Mouse (Mus musculus): ENCODE data around the gene Eif2ak1. TPM values are rescaled to one million over a fixed set of nuclear protein-coding genes. Genes with fewer than 3 reads are reported as not detected.

Gene Eif2ak1
- polyA plus RNA-seq, 1 experiment from 2014 or later: 34.6 TPM

GRCm38 (mm10) chr5:143930656-143931055 lies 113.1 kb downstream of the Eif2ak1 start:
- H3K36me3 ChIP-seq (ENCODE audit: control insufficient read depth, insufficient read depth, low read length): peaks cover 50% of the 10 kb centered on the region
- H3K9ac ChIP-seq (ENCODE audit: low read length): no peak overlapping the region
- WGBS: 97% methylated on average over 12 of the region's 12 CpGs
- ATAC-seq (replicated peaks; ENCODE audit: low FRiP score, low TSS enrichment, low read depth) (no peak), DNase-seq (ENCODE audit: low spot score) (no peak)
- no peak overlapping the region for H3K4me2 ChIP-seq (ENCODE audit: low read length)
- H3K27ac ChIP-seq (ENCODE audit: low read depth): no peak overlapping the region
- H3K4me3 ChIP-seq (ENCODE audit: low read depth, low read length): no peak overlapping the region
- H3K4me1 ChIP-seq (replicated peaks; ENCODE audit: control insufficient read depth, insufficient read depth, low read length): no peaks in the 10 kb centered on the region
- no peaks in the 10 kb centered on the region for H3K27me3 ChIP-seq (replicated peaks; ENCODE audit: control insufficient read depth, insufficient read depth, low read length)
- H3K9me3 ChIP-seq (ENCODE audit: control insufficient read depth, low read length): no peaks in the 10 kb centered on the region

GRCm38 (mm10) chr5:143931863-143932580 lies 114.4 kb downstream of the Eif2ak1 start:
- no peaks in the 10 kb centered on the region for H3K9me3 ChIP-seq (ENCODE audit: control insufficient read depth, low read length)
- no peak overlapping the region for H3K27ac ChIP-seq (ENCODE audit: low read depth)
- no peaks in the 10 kb centered on the region for H3K4me1 ChIP-seq (replicated peaks; ENCODE audit: control insufficient read depth, insufficient read depth, low read length)
- peaks cover 39% of the 10 kb centered on the region for H3K36me3 ChIP-seq (ENCODE audit: control insufficient read depth, insufficient read depth, low read length)
- WGBS: 82% methylated on average over 6 of the region's 6 CpGs
- H3K4me2 ChIP-seq (ENCODE audit: low read length): no peak overlapping the region
- no peak for DNase-seq (ENCODE audit: low spot score)
- H3K4me3 ChIP-seq (ENCODE audit: low read depth, low read length): no peak overlapping the region
- H3K27me3 ChIP-seq (replicated peaks; ENCODE audit: control insufficient read depth, insufficient read depth, low read length): no peaks in the 10 kb centered on the region
- no peak for ATAC-seq (replicated peaks; ENCODE audit: low FRiP score, low TSS enrichment, low read depth)
- no peak overlapping the region for H3K9ac ChIP-seq (ENCODE audit: low read length)

DNA sequence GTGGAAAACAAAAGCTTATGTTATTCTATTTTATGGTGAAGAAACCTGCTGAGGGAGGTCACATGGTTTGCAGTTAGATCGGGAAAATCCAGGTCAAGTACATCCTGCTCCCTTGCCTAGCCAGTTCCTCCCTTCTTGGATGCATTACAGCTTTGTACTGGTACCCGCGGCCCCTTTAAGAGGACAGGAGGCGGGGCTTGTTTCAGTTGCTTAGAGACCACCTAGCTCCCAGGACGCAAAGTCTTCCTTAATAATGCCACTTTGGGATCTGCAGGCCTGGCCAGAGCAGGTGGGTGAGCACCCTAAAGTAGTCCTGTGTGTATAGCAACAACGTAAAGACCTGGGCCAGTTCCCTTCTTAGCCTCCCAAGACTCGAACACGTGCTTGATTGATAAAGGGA lies 115.2 kb downstream of the Eif2ak1 start, which contains the start of gene Rsph10b:
Gene Rsph10b, plus strand, starts transcription at position 205 of the 400 bp plus-strand sequence.
- DNase-seq (ENCODE audit: low spot score) (no peak), ATAC-seq (replicated peaks; ENCODE audit: low FRiP score, low TSS enrichment, low read depth) (no peak)
- H3K4me2 ChIP-seq (ENCODE audit: low read length): no peak within 1 kb of the TSS
- no peaks in the 10 kb centered on the region for H3K27me3 ChIP-seq (replicated peaks; ENCODE audit: control insufficient read depth, insufficient read depth, low read length)
- peaks cover 38% of the 10 kb centered on the region for H3K36me3 ChIP-seq (ENCODE audit: control insufficient read depth, insufficient read depth, low read length)
- no peaks in the 10 kb centered on the region for H3K9me3 ChIP-seq (ENCODE audit: control insufficient read depth, low read length)
- no peak within 1 kb of the TSS for H3K9ac ChIP-seq (ENCODE audit: low read length)
- H3K4me3 ChIP-seq (ENCODE audit: low read depth, low read length): no peak within 1 kb of the TSS
- no peak within 1 kb of the TSS for H3K27ac ChIP-seq (ENCODE audit: low read depth)
- no peaks in the 10 kb centered on the region for H3K4me1 ChIP-seq (replicated peaks; ENCODE audit: control insufficient read depth, insufficient read depth, low read length)
- 13% methylated on average over 8 of the region's 8 CpGs for WGBS

DNA sequence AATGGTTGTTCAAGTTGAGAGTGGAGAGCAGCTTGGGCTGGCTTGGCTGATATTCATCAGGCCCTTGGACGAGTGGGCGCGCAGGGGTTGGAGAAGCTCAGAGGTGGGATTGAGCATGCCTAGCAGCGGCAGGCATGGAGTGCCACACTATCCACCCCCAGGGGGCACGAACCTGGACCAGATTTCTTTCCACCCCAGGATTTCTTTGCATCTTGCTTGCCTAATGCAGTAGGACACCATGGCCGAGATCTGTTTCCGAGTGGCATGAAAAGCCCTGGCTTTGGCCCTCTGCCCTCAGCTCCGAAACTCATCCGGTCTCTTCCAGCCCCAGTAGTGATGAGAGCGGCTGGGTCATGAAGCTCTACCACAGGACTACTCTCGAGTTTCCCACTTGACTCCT lies 115.8 kb downstream of the Eif2ak1 start:
- H3K4me1 ChIP-seq (replicated peaks; ENCODE audit: control insufficient read depth, insufficient read depth, low read length): no peaks in the 10 kb centered on the region
- no peak overlapping the region for H3K4me3 ChIP-seq (ENCODE audit: low read depth, low read length)
- DNase-seq (ENCODE audit: low spot score): no peak
- H3K9me3 ChIP-seq (ENCODE audit: control insufficient read depth, low read length): no peaks in the 10 kb centered on the region
- H3K36me3 ChIP-seq (ENCODE audit: control insufficient read depth, insufficient read depth, low read length): peaks cover 33% of the 10 kb centered on the region
- H3K27ac ChIP-seq (ENCODE audit: low read depth): no peak overlapping the region
- H3K4me2 ChIP-seq (ENCODE audit: low read length): no peak overlapping the region
- no peaks in the 10 kb centered on the region for H3K27me3 ChIP-seq (replicated peaks; ENCODE audit: control insufficient read depth, insufficient read depth, low read length)
- 86% methylated on average over 11 of the region's 11 CpGs for WGBS
- no peak overlapping the region for H3K9ac ChIP-seq (ENCODE audit: low read length)
- ATAC-seq (replicated peaks; ENCODE audit: low FRiP score, low TSS enrichment, low read depth): no peak

- DNase-seq (ENCODE audit: low spot score): no peak
- no peaks in the 10 kb centered on the region for H3K27me3 ChIP-seq (replicated peaks; ENCODE audit: control insufficient read depth, insufficient read depth, low read length)
- no peak overlapping the region for H3K27ac ChIP-seq (ENCODE audit: low read depth)
- no peak for ATAC-seq (replicated peaks; ENCODE audit: low FRiP score, low TSS enrichment, low read depth)
- 76% methylated on average over 1 of the region's 1 CpGs for WGBS
- no peak overlapping the region for H3K4me3 ChIP-seq (ENCODE audit: low read depth, low read length)
- no peak overlapping the region for H3K4me2 ChIP-seq (ENCODE audit: low read length)
- peaks cover 28% of the 10 kb centered on the region for H3K36me3 ChIP-seq (ENCODE audit: control insufficient read depth, insufficient read depth, low read length)
- H3K4me1 ChIP-seq (replicated peaks; ENCODE audit: control insufficient read depth, insufficient read depth, low read length): no peaks in the 10 kb centered on the region
- H3K9ac ChIP-seq (ENCODE audit: low read length): no peak overlapping the region
- H3K9me3 ChIP-seq (ENCODE audit: control insufficient read depth, low read length): no peaks in the 10 kb centered on the region
Observed at GRCm38 (mm10) chr5:143933875-143934274, 116.3 kb downstream of the Eif2ak1 start.

DNA sequence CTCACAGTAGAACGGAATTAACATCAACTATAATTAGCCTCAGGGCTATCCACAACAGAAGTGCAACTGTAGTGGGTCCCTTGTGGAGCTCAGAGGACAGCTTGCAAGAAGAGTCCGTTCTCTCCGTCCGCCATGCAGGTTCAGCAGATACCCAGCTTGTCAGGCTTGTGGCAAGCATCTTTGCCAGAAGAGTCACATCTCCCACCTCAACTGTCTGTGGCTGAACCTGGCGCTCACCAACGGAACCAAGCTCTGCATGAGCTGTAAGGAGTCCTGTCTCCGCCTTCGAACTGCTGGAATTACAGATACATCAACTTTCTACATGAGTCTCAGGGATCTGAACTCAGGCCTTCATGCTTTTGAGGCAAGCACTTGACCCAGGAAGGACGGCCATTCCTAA lies 118.6 kb downstream of the Eif2ak1 start:
- WGBS: 84% methylated on average over 9 of the region's 9 CpGs
- no peak for ATAC-seq (replicated peaks; ENCODE audit: low FRiP score, low TSS enrichment, low read depth)

GRCm38 (mm10) chr5:143941588-143941987 lies 124.0 kb downstream of the Eif2ak1 start:
- DNase-seq (ENCODE audit: low spot score) (no peak), ATAC-seq (replicated peaks; ENCODE audit: low FRiP score, low TSS enrichment, low read depth) (peak; percentile 23; the same call in 1 of the 2 replicates)
- Histone ChIP-seq H3K9me3 (ENCODE audit: control insufficient read depth, low read length) (no peaks in the 10 kb centered on the region), H3K27ac (ENCODE audit: low read depth) (no peak overlapping the region), H3K27me3 (replicated peaks; ENCODE audit: control insufficient read depth, insufficient read depth, low read length) (no peaks in the 10 kb centered on the region), H3K4me1 (replicated peaks; ENCODE audit: control insufficient read depth, insufficient read depth, low read length) (no peaks in the 10 kb centered on the region), H3K4me2 (ENCODE audit: low read length) (no peak overlapping the region), H3K9ac (ENCODE audit: low read length) (no peak overlapping the region), H3K4me3 (ENCODE audit: low read depth, low read length) (no peak overlapping the region), H3K36me3 (ENCODE audit: control insufficient read depth, insufficient read depth, low read length) (no peaks in the 10 kb centered on the region)
- 25% methylated on average over 10 of the region's 10 CpGs for WGBS

More for the DNA sequence above, 118.6 kb downstream of the Eif2ak1 start:
- Histone ChIP-seq H3K9me3 (ENCODE audit: control insufficient read depth, low read length) (no peaks in the 10 kb centered on the region), H3K36me3 (ENCODE audit: control insufficient read depth, insufficient read depth, low read length) (peaks cover 8% of the 10 kb centered on the region; the same call in 1 of the 2 replicates), H3K27ac (ENCODE audit: low read depth) (no peak overlapping the region), H3K27me3 (replicated peaks; ENCODE audit: control insufficient read depth, insufficient read depth, low read length) (no peaks in the 10 kb centered on the region), H3K4me3 (ENCODE audit: low read depth, low read length) (no peak overlapping the region), H3K4me2 (ENCODE audit: low read length) (no peak overlapping the region), H3K9ac (ENCODE audit: low read length) (no peak overlapping the region), H3K4me1 (replicated peaks; ENCODE audit: control insufficient read depth, insufficient read depth, low read length) (no peaks in the 10 kb centered on the region)
- DNase-seq (ENCODE audit: low spot score): no peak

DNA sequence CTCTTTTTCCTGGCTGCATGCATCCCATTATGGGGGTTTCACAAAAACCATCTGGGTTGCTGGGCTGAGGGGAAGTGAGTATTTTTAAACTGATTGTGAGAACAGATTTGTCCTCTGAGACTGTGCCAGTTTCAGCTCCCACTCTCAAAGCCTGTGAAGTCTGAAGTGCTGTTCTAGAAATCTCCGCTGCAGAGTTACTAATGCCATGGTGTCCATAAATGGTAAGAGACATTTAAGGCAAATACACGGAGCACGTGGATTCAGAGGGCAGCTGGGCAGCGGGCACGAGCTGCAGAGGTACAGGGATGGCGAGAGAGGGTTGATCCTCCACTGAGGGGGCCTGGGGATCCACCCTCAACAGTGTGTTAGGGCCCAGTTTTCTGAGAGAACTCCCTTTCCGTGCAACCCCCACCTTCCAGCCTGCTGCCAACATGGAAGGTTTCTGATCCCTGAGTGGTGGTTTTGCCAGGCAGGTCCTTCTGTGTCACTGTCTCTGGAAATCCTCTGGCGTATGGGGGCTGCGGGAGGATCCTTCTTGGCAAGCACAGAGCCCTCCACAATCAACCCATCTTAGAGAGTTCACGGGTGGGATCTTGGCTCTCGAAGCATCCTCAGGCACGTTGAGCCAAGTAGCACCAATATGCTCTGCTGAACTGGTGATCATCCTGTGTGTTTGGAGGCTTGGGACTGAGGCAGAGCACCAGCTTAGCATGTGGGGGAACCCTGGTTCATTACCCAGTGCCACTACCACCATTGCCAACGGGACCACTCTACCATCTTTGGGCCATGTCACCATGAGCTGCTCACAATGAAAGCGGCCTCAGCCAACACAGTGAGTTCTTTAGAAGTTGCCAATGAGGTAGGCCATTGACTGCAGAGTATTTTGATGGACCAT lies 125.9 kb downstream of the Eif2ak1 start:
- Histone ChIP-seq H3K4me2 (ENCODE audit: low read length) (no peak overlapping the region), H3K4me3 (ENCODE audit: low read depth, low read length) (no peak overlapping the region), H3K9ac (ENCODE audit: low read length) (no peak overlapping the region), H3K4me1 (replicated peaks; ENCODE audit: control insufficient read depth, insufficient read depth, low read length) (no peaks in the 10 kb centered on the region), H3K36me3 (ENCODE audit: control insufficient read depth, insufficient read depth, low read length) (no peaks in the 10 kb centered on the region), H3K9me3 (ENCODE audit: control insufficient read depth, low read length) (no peaks in the 10 kb centered on the region), H3K27ac (ENCODE audit: low read depth) (no peak overlapping the region), H3K27me3 (replicated peaks; ENCODE audit: control insufficient read depth, insufficient read depth, low read length) (no peaks in the 10 kb centered on the region)
- ATAC-seq (replicated peaks; ENCODE audit: low FRiP score, low TSS enrichment, low read depth) (no peak), DNase-seq (ENCODE audit: low spot score) (no peak)
- WGBS: 90% methylated on average over 14 of the region's 14 CpGs

Measured in intestine, embryonic 14.5 days (tissue).